ENCODE assay signal across 8 mouse cellular contexts in genomic region chr2:31024618-31025370, GRCm38 (mm10). TPM values are rescaled to one million over a fixed set of nuclear protein-coding genes. Genes with fewer than 3 reads are reported as not detected.
DNase-seq lines count a peak whose midpoint lies in the region; ATAC-seq and TF ChIP-seq lines count a peak whose summit lies in the region.

No protein-coding gene starts in this region.

- no peaks in the 10 kb centered on the region for H3K9me3 ChIP-seq in liver, embryonic 14.5 days (ENCODE audit: control insufficient read depth, low read length)
- H3K9me3 ChIP-seq in neural tube, embryonic 15.5 days (replicated peaks) = no peaks in the 10 kb centered on the region

- H3K36me3 ChIP-seq in liver, embryonic 14.5 days (replicated peaks; ENCODE audit: control insufficient read depth, insufficient read depth, low read depth) = no peaks in the 10 kb centered on the region
- peaks cover 50% of the 10 kb centered on the region for H3K36me3 ChIP-seq in neural tube, embryonic 15.5 days

- 24% methylated on average over 5 of the region's 5 CpGs for WGBS in liver, embryonic 14.5 days (ENCODE audit: insufficient replicate concordance)
- WGBS in neural tube, embryonic 15.5 days = 26% methylated on average over 5 of the region's 5 CpGs

- 0 out of 2 replicates have a peak, but pooled peaks have one; percentile 15 for ATAC-seq in liver, embryonic 14.5 days (ENCODE audit: insufficient read depth)
- peak; percentile 47; the same call in 1 of the 2 replicates for ATAC-seq in neural tube, embryonic 15.5 days (ENCODE audit: low FRiP score)

- H3K27ac ChIP-seq in liver, embryonic 14.5 days = no peak overlapping the region
- no peak overlapping the region for H3K27ac ChIP-seq in neural tube, embryonic 15.5 days (replicated peaks)

- H3K27me3 ChIP-seq in liver, embryonic 14.5 days (ENCODE audit: control insufficient read depth, insufficient read depth, low read length) = no peaks in the 10 kb centered on the region
- no peaks in the 10 kb centered on the region for H3K27me3 ChIP-seq in neural tube, embryonic 15.5 days (replicated peaks)

- TF ChIP-seq CTCF in liver, embryonic 14.5 days (IDR thresholded peaks at IDR 0.05; ENCODE audit: low read depth) = peak; percentile 96

- H3K4me2 ChIP-seq in liver, embryonic 14.5 days (ENCODE audit: low read depth) = no peak overlapping the region
- no peak overlapping the region for H3K4me2 ChIP-seq in neural tube, embryonic 15.5 days

- no peaks in the 10 kb centered on the region for H3K4me1 ChIP-seq in liver, embryonic 14.5 days (replicated peaks; ENCODE audit: control insufficient read depth in 2 of 2, insufficient read depth in 2 of 2, low read length in 1 of 2)
- H3K4me1 ChIP-seq in neural tube, embryonic 15.5 days = peaks cover 5% of the 10 kb centered on the region; the same call in 1 of the 2 replicates

- no peak overlapping the region for H3K4me3 ChIP-seq in liver, embryonic 14.5 days (ENCODE audit: insufficient read depth in 1 of 2, low read depth in 2 of 2, low read length in 2 of 2)
- no peak overlapping the region for H3K4me3 ChIP-seq in neural tube, embryonic 15.5 days (replicated peaks)

- no peak for TF ChIP-seq EP300 in liver, embryonic 14.5 days (IDR thresholded peaks at IDR 0.05; ENCODE audit: low read depth)

- peak; percentile 69 for DNase-seq in CD4-positive helper T cell, adult 2 months (ENCODE audit: low read depth, low spot score)
- DNase-seq in Muller cell, postnatal 12 days (ENCODE audit: inconsistent ontology term) = peak; percentile 50
- peak; percentile 87 for DNase-seq in cerebellum, adult 9-10 months
- DNase-seq in gastrocnemius, postnatal 25 days = peak; percentile 20
- peak; percentile 70 for DNase-seq in kidney, postnatal 14 days
- DNase-seq in liver, embryonic 14.5 days (ENCODE audit: low read depth in 3 of 3, low spot score in 3 of 3) = peak; percentile 23 to 41 (median 25)
- DNase-seq in thymus, postnatal 10 days (ENCODE audit: low spot score in 2 of 2) = peak; percentile 41 to 78

- H3K9ac ChIP-seq in liver, embryonic 14.5 days (replicated peaks) = no peak overlapping the region
- no peak overlapping the region for H3K9ac ChIP-seq in neural tube, embryonic 15.5 days (replicated peaks)

RNA-seq across cellular contexts. Expression of gene Usp20, which starts 42.7 kb away (rescaled TPM):
- 10 to 100 TPM in 1 of 2 experiments, 1 to 10 TPM in 1; 8.4 to 14.3 TPM for total RNA-seq in gastrocnemius, postnatal 25 days (2021)
- polyA plus RNA-seq in liver, embryonic 14.5 days (2012; rRNA removed) = 2.5 and 2.7 TPM in 2 replicates
- 2.7 and 3.2 TPM in 2 replicates for polyA plus RNA-seq in liver, embryonic 14.5 days (2014; fragmentation: Nextera tagmentation; extraction: Ambion mirVana)
- 44.3 and 49.7 TPM in 2 replicates for polyA plus RNA-seq in neural tube, embryonic 15.5 days (2015; fragmentation: Nextera tagmentation; extraction: Ambion mirVana)

RNA-seq across cellular contexts. Expression of gene BC005624, which starts 42.8 kb away (rescaled TPM):
- total RNA-seq in gastrocnemius, postnatal 25 days (2021) = 10 to 100 TPM; 21.2 to 21.3 TPM
- polyA plus RNA-seq in liver, embryonic 14.5 days (2012; rRNA removed) = 13.2 and 24.4 TPM in 2 replicates
- 22.2 and 25.7 TPM in 2 replicates for polyA plus RNA-seq in liver, embryonic 14.5 days (2014; fragmentation: Nextera tagmentation; extraction: Ambion mirVana)
- polyA plus RNA-seq in neural tube, embryonic 15.5 days (2015; fragmentation: Nextera tagmentation; extraction: Ambion mirVana) = 86.5 and 93.2 TPM in 2 replicates

RNA-seq across cellular contexts. Expression of gene Tor1a, which starts 57.1 kb away (rescaled TPM):
- total RNA-seq in gastrocnemius, postnatal 25 days (2021) = 1 to 10 TPM; 4.3 to 5.9 TPM
- polyA plus RNA-seq in liver, embryonic 14.5 days (2012; rRNA removed) = 25.0 and 29.3 TPM in 2 replicates
- polyA plus RNA-seq in liver, embryonic 14.5 days (2014; fragmentation: Nextera tagmentation; extraction: Ambion mirVana) = 34.3 and 34.8 TPM in 2 replicates
- polyA plus RNA-seq in neural tube, embryonic 15.5 days (2015; fragmentation: Nextera tagmentation; extraction: Ambion mirVana) = 89.5 and 93.2 TPM in 2 replicates

Comparison
In these comparisons a context has a peak if more than half of its experiments do, and no peak if none do; other contexts are left out.
1. DNase-seq: peak in every context shown above with its lines; median percentile 87 in cerebellum, adult 9-10 months; 70 in kidney, postnatal 14 days; 69 in CD4-positive helper T cell, adult 2 months; 60 in thymus, postnatal 10 days; 50 in Muller cell, postnatal 12 days; 25 in liver, embryonic 14.5 days; 20 in gastrocnemius, postnatal 25 days.
2. RNA of gene Usp20, which starts 42.7 kb away (polyA plus RNA-seq): 44.3 to 49.7 TPM in neural tube, embryonic 15.5 days; 2.5 to 3.2 TPM in liver, embryonic 14.5 days; every median in the first group is over 10 times any median in the second.